Mouse (Mus musculus): ENCODE results near the gene Esyt3. TPM values are rescaled to one million over a fixed set of nuclear protein-coding genes. Genes with fewer than 3 reads are reported as not detected.

Gene Esyt3
- polyA plus RNA-seq, 2 experiments: 0.01 TPM; not detected in 1

DNA sequence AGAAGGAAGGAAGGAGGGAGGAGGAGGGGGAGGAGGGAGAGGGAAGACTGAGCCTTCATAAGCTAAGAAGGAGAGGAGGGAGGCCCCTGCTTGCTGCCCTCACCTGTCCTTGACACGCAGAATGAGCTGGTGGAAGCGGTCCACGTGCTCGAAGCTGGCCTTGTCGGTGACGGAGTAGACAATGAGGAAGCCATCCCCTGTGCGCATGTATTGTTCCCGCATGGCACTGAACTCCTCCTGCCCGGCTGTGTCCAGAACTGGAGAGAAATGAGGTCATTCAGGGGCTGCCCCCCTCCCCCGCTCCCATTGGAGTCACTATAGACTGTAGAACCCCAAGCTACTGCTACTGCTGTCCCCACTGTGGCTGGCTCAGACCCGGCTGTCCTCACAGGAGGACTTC is 36.0 kb upstream of the Esyt3 start:
- ATAC-seq (ENCODE audit: insufficient read depth) (no peak), DNase-seq (ENCODE audit: low read depth in 3 of 3, low spot score in 3 of 3) (no peak)
- 76% methylated on average over 11 of the region's 11 CpGs for WGBS (ENCODE audit: insufficient replicate concordance)

DNA sequence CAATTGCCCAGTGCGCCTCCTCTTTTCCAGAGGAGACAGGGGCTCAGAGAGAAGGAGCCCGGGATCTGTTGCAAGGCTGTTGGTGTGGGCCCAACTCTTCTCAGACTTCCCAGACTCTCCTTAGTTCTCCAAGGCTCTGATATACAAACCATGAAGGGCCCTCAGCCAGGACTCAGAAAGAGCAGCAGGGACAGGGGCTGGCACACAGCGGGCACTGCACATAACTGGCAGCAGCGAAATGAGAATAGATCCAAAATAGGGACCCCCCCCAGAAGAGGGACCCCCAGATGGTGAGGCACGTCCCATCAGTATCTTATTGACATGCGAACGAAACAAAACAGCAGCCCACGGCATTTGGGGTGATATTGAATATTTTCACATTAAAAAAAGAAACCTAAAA is 34.8 kb upstream of the Esyt3 start:
- Histone ChIP-seq H3K4me1 (replicated peaks; ENCODE audit: control insufficient read depth in 2 of 2, insufficient read depth in 2 of 2, low read length in 1 of 2) (peaks cover 0 to 5% of the 10 kb centered on the region in 2 experiments; a peak in 2 of 4 replicates), H3K36me3 (replicated peaks; ENCODE audit: control insufficient read depth, insufficient read depth, low read depth) (no peaks in the 10 kb centered on the region), H3K9me3 (ENCODE audit: control insufficient read depth, low read length) (no peaks in the 10 kb centered on the region), H3K27me3 (ENCODE audit: control insufficient read depth, insufficient read depth, low read length) (no peaks in the 10 kb centered on the region), H3K27ac (no peak overlapping the region), H3K4me2 (ENCODE audit: low read depth) (no peak overlapping the region), H3K9ac (replicated peaks) (no peak overlapping the region), H3K4me3 (ENCODE audit: insufficient read depth in 1 of 2, low read depth in 2 of 2, low read length in 2 of 2) (no peak overlapping the region)
- DNase-seq (ENCODE audit: low read depth in 3 of 3, low spot score in 3 of 3) (no peak), ATAC-seq (ENCODE audit: insufficient read depth) (no peak)
- 64% methylated on average over 8 of the region's 8 CpGs for WGBS (ENCODE audit: insufficient replicate concordance)
- no peak for TF ChIP-seq CTCF (IDR thresholded peaks at IDR 0.05; ENCODE audit: low read depth)
- no peak for TF ChIP-seq EP300 (IDR thresholded peaks at IDR 0.05; ENCODE audit: low read depth)

More for the DNA sequence above, 36.0 kb upstream of the Esyt3 start:
- H3K9me3 ChIP-seq (ENCODE audit: control insufficient read depth, low read length): no peaks in the 10 kb centered on the region
- peaks cover 0 to 5% of the 10 kb centered on the region in 2 experiments; a peak in 2 of 4 replicates for H3K4me1 ChIP-seq (replicated peaks; ENCODE audit: control insufficient read depth in 2 of 2, insufficient read depth in 2 of 2, low read length in 1 of 2)
- H3K4me3 ChIP-seq (ENCODE audit: insufficient read depth in 1 of 2, low read depth in 2 of 2, low read length in 2 of 2): no peak overlapping the region
- no peak overlapping the region for H3K27ac ChIP-seq
- H3K36me3 ChIP-seq (replicated peaks; ENCODE audit: control insufficient read depth, insufficient read depth, low read depth): no peaks in the 10 kb centered on the region
- H3K9ac ChIP-seq (replicated peaks): no peak overlapping the region
- H3K4me2 ChIP-seq (ENCODE audit: low read depth): no peak overlapping the region
- H3K27me3 ChIP-seq (ENCODE audit: control insufficient read depth, insufficient read depth, low read length): no peaks in the 10 kb centered on the region
- TF ChIP-seq CTCF (IDR thresholded peaks at IDR 0.05; ENCODE audit: low read depth) (no peak), EP300 (IDR thresholded peaks at IDR 0.05; ENCODE audit: low read depth) (no peak)

DNA sequence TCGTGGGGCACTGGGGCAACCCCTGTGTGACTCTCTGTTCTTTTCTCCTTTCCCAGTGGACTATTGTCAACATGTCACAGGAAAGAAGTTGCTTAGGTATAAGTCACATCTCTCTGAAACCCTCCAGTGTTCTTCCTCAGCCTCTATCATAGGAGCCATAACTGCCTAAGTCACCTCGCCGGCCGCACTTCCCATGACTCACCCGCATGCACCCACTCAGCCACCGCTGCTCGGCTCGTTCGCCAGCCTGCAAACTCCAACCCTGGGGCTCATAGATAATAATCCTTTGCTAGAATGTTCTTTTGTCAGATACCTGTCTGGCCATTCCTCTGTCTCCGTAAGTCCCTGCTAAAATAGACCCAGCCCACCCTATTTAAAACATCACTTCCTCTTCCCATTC is 33.2 kb upstream of the Esyt3 start:
- H3K9ac ChIP-seq (replicated peaks): no peak overlapping the region
- no peaks in the 10 kb centered on the region for H3K9me3 ChIP-seq (ENCODE audit: control insufficient read depth, low read length)
- TF ChIP-seq CTCF (IDR thresholded peaks at IDR 0.05; ENCODE audit: low read depth) (no peak), EP300 (IDR thresholded peaks at IDR 0.05; ENCODE audit: low read depth) (no peak)
- DNase-seq (ENCODE audit: low read depth in 3 of 3, low spot score in 3 of 3): no peak
- no peak overlapping the region for H3K4me2 ChIP-seq (ENCODE audit: low read depth)
- no peaks in the 10 kb centered on the region for H3K36me3 ChIP-seq (replicated peaks; ENCODE audit: control insufficient read depth, insufficient read depth, low read depth)
- ATAC-seq (ENCODE audit: insufficient read depth): no peak
- no peak overlapping the region for H3K4me3 ChIP-seq (ENCODE audit: insufficient read depth in 1 of 2, low read depth in 2 of 2, low read length in 2 of 2)
- no peak overlapping the region for H3K27ac ChIP-seq
- peaks cover 0 to 5% of the 10 kb centered on the region in 2 experiments; a peak in 2 of 4 replicates for H3K4me1 ChIP-seq (replicated peaks; ENCODE audit: control insufficient read depth in 2 of 2, insufficient read depth in 2 of 2, low read length in 1 of 2)
- H3K27me3 ChIP-seq (ENCODE audit: control insufficient read depth, insufficient read depth, low read length): no peaks in the 10 kb centered on the region
- 69% methylated on average over 10 of the region's 10 CpGs for WGBS (ENCODE audit: insufficient replicate concordance)

DNA sequence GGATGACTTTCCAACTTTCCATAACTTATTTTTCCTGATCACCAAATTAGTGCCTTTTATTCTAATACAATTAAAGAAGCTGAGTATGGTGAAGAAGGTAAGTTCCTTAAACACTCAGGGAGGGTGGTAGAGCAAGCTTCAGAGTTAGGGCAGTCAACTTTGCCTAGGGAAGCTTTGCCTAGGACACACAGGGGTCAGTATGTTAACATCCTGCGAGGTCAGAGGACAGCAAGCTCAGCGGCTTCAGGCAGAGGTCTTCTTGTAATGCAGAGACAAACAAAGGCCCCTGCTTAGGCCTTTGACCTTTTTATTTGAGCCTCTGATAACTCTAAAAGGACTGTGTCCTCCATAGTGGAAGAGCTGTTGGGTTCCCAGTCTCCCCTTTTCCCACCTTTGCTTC is 32.4 kb upstream of the Esyt3 start:
- DNase-seq (ENCODE audit: low read depth in 3 of 3, low spot score in 3 of 3) (no peak), ATAC-seq (ENCODE audit: insufficient read depth) (0 out of 2 replicates have a peak, but pooled peaks have one; percentile 18)
- H3K36me3 ChIP-seq (replicated peaks; ENCODE audit: control insufficient read depth, insufficient read depth, low read depth): no peaks in the 10 kb centered on the region
- H3K9ac ChIP-seq (replicated peaks): no peak overlapping the region
- no peaks in the 10 kb centered on the region for H3K27me3 ChIP-seq (ENCODE audit: control insufficient read depth, insufficient read depth, low read length)
- WGBS (ENCODE audit: insufficient replicate concordance): 58% methylated on average over 2 of the region's 2 CpGs
- TF ChIP-seq EP300 (IDR thresholded peaks at IDR 0.05; ENCODE audit: low read depth) (no peak), CTCF (IDR thresholded peaks at IDR 0.05; ENCODE audit: low read depth) (no peak)
- H3K4me3 ChIP-seq (ENCODE audit: insufficient read depth in 1 of 2, low read depth in 2 of 2, low read length in 2 of 2): no peak overlapping the region
- no peak overlapping the region for H3K27ac ChIP-seq
- no peaks in the 10 kb centered on the region for H3K9me3 ChIP-seq (ENCODE audit: control insufficient read depth, low read length)
- no peak overlapping the region for H3K4me2 ChIP-seq (ENCODE audit: low read depth)
- peaks cover 0 to 5% of the 10 kb centered on the region in 2 experiments; a peak in 2 of 4 replicates for H3K4me1 ChIP-seq (replicated peaks; ENCODE audit: control insufficient read depth in 2 of 2, insufficient read depth in 2 of 2, low read length in 1 of 2)

DNA sequence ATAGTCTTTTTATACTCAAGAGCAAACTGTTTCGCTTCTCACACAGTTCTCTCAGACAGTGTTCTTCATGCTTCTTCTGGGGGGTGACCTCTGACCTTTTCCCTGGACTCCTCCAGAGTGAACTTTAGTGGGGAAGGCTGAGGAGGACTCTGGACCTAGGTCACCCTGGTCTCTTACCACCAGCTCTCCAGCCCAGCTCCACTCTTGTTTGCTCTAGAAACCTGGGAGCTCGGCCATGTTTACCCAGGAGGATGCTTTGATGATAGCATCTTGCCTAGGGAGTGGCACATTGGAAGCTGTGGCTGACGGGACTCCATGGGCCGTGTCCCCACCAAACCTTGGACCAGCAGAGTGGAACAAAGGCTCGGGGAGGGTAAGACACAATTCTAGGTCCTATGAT is 31.8 kb upstream of the Esyt3 start:
- Histone ChIP-seq H3K36me3 (replicated peaks; ENCODE audit: control insufficient read depth, insufficient read depth, low read depth) (no peaks in the 10 kb centered on the region), H3K27ac (no peak overlapping the region), H3K27me3 (ENCODE audit: control insufficient read depth, insufficient read depth, low read length) (no peaks in the 10 kb centered on the region), H3K4me1 (replicated peaks; ENCODE audit: control insufficient read depth in 2 of 2, insufficient read depth in 2 of 2, low read length in 1 of 2) (peaks cover 0 to 5% of the 10 kb centered on the region in 2 experiments; a peak in 2 of 4 replicates), H3K9ac (replicated peaks) (no peak overlapping the region), H3K4me3 (ENCODE audit: insufficient read depth in 1 of 2, low read depth in 2 of 2, low read length in 2 of 2) (no peak overlapping the region), H3K4me2 (ENCODE audit: low read depth) (no peak overlapping the region), H3K9me3 (ENCODE audit: control insufficient read depth, low read length) (no peaks in the 10 kb centered on the region)
- ATAC-seq (ENCODE audit: insufficient read depth): 0 out of 2 replicates have a peak, but pooled peaks have one; percentile 37
- no peak for DNase-seq (ENCODE audit: low read depth in 3 of 3, low spot score in 3 of 3)
- WGBS (ENCODE audit: insufficient replicate concordance): 43% methylated on average over 5 of the region's 5 CpGs
- TF ChIP-seq CTCF (IDR thresholded peaks at IDR 0.05; ENCODE audit: low read depth): no peak
- no peak for TF ChIP-seq EP300 (IDR thresholded peaks at IDR 0.05; ENCODE audit: low read depth)
